Mouse (Mus musculus) cerebellum, adult 2 months (tissue): ENCODE measurements at regions not wholly inside any gene's neighbourhood (a gene's known extent, or its start where the extent isn't known, plus 50 kb on each side); places are given as distances from the start of the nearest gene placed in this dataset.

Experiments used
- DNase-seq, 2 experiments: peaks; one replicate each; pipeline ENCODE4 v3.0.0; 2021
- H3K27ac ChIP-seq: fragments of 200-500 bp; 2 replicates; pipeline ENCODE4 v1.5.1; 2012; ENCODE audit warnings: low read length, control low read depth, inconsistent platforms; ENCODE audit not compliant: insufficient read depth
- H3K27me3 ChIP-seq: fragments of 200-500 bp; 2 replicates; pipeline ENCODE4 v1.6.1; 2012; ENCODE audit warnings: inconsistent platforms, mild to moderate bottlenecking, low read length, moderate library complexity; ENCODE audit not compliant: control insufficient read depth, insufficient read depth
- H3K4me1 ChIP-seq: fragments of 200-500 bp; 2 replicates; pipeline ENCODE4 v1.6.1; 2011; ENCODE audit warnings: low read length; ENCODE audit not compliant: control insufficient read depth, insufficient read depth
- H3K4me3 ChIP-seq: fragments of 200-500 bp; replicated peaks from 2 replicates; pipeline ENCODE3; 2011; ENCODE audit warnings: mild to moderate bottlenecking, low read depth, low read length, control low read depth; ENCODE audit not compliant: insufficient read depth
- CTCF ChIP-seq: fragments of 200-500 bp; IDR thresholded peaks from 2 replicates; pipeline ENCODE4 v1.5.1; 2011; ENCODE audit warnings: low read depth, mild to moderate bottlenecking, control low read depth, low read length, moderate library complexity, borderline replicate concordance; ENCODE audit not compliant: insufficient read depth
- POLR2A ChIP-seq: fragments of 200-500 bp; IDR thresholded peaks from 2 replicates; pipeline ENCODE4 v1.6.1; 2011; ENCODE audit warnings: low read length, control low read depth, borderline replicate concordance; ENCODE audit not compliant: insufficient read depth
- WGBS: fragments of 180-500 bp; shearing (Covaris S2); methylation state at CpG from one replicate; pipeline ENCODE4 v1.1.7; 2018; 5-methylcytosine and 5-hydroxymethylcytosine counted together

DNA sequence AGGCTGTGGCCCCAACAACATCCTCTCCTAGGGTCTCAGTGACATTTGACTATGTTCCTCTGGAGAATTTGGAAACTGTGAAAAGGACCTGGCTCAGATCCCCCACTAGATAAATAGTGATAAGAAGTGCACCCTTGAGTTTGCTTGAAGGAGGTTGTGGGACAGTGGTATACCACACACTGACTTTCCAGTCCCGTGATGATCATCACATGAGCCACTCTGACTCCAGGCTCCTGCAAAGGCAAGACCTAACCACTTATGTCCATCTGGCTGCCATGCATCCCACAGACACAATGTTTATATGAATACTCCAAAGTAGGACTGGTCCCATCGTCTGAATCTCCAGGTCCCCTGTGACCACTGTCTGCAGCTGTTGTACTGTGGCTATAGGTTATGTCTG is 523.7 kb upstream of the Lrrc6 start:
- WGBS = 80% methylated on average over 2 of the region's 2 CpGs

DNA sequence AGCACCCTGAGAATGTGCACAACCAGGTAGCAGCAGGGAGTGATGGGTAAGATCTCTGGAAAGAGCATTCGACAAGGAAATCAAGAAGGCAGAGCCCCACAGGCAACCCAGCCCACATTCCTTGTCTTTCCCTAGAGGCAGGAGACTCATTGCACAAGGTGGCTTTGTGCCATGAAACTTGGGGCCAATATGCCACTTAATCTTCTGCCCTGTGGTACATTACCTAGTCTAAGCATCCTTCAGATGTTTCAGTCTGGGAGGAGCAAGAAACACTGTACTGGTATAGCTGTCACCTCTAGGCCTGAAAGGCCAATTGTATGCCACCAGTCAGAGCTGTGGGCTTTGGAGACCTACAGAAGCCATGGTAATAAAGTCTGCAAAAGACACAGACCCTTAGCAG is 522.4 kb upstream of the Lrrc6 start:
- TF ChIP-seq CTCF (no peak), POLR2A (no peak)
- Histone ChIP-seq H3K4me1 (peaks cover 10% of the 10 kb centered on the region; the same call in 1 of the 2 replicates), H3K27me3 (no peaks in the 10 kb centered on the region), H3K4me3 (no peak overlapping the region), H3K27ac (no peak overlapping the region)
- 88% methylated on average over 1 of the region's 1 CpGs for WGBS
- DNase-seq = no peak

More for the DNA sequence above, 523.7 kb upstream of the Lrrc6 start:
- H3K4me3 ChIP-seq = no peak overlapping the region
- DNase-seq = no peak
- TF ChIP-seq POLR2A (no peak), CTCF (no peak)
- peaks cover 12% of the 10 kb centered on the region; the same call in 1 of the 2 replicates for H3K4me1 ChIP-seq
- H3K27ac ChIP-seq = no peak overlapping the region
- no peaks in the 10 kb centered on the region for H3K27me3 ChIP-seq

DNA sequence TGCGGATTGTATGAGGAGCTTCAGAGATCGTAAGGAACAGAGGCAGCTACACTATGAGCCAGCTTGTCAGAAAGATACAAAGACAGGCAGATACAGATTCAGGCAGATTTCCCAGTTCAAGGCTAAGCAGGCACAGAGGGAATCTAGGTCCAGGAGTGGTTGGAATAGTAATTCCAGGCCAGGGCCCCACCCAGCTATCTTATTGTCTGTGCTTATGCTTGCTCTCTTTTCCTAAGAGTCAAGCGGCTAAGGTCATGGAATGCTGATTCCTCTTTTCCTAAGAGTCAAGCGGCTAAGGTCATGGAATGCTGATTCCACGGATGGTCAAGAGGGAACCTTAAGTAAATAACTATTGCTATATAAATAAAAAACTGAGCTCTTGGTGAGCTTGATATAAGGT is 520.7 kb upstream of the Lrrc6 start:
- 94% methylated on average over 5 of the region's 5 CpGs for WGBS
- no peak for TF ChIP-seq CTCF
- no peak overlapping the region for H3K27ac ChIP-seq
- 0 out of 2 replicates have a peak, but pooled peaks cover 4% of the 10 kb centered on the region for H3K4me1 ChIP-seq
- H3K27me3 ChIP-seq = no peaks in the 10 kb centered on the region
- DNase-seq = no peak
- no peak overlapping the region for H3K4me3 ChIP-seq

DNA sequence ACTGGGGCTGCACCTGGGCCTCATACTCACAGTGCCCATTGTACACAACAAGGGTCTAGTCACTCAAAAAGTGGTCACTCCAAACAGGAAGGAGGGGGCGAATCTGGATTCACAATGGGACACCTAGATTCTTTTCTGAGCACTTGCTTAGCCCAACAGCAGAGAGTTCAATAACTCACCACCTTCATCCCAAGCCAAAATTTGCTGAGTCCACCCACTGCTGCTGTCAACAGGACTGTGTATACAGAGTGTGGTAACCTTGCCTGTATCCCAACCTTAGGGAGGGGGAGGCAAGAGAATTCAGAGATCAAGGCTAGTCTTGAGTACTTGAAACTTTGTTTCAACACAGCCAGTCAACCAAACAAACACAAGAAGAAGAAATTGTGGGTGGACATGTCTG is 519.2 kb upstream of the Lrrc6 start:
- TF ChIP-seq POLR2A (no peak), CTCF (no peak)
- no peak for DNase-seq
- WGBS = 87% methylated on average over 1 of the region's 1 CpGs
- Histone ChIP-seq H3K27me3 (no peaks in the 10 kb centered on the region), H3K4me1 (0 out of 2 replicates have a peak, but pooled peaks cover 4% of the 10 kb centered on the region), H3K27ac (no peak overlapping the region), H3K4me3 (no peak overlapping the region)

DNA sequence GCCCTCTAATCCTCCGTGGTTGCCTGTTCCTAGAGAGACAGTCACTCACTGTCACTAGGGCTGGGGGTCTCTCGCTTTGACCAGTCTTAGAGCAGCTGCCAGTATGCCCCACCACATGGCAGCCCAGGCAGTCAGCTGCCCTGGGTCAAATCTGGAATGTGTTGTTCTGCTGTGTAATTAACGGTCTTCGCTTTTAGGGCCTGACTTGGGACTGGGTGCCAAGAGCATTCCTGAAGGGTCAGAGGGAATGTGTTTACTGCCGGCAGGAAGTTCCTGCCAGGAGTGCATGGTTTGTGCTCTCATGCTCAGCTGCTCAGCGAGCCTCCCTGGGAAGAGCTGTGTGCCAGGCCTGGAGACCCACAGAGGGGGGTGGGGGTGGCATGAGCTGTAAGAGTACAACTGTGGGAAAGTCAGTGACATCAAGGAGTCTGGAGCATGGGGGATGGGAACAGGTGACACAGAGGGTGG is 518.5 kb upstream of the Lrrc6 start:
- Histone ChIP-seq H3K4me3 (no peak overlapping the region), H3K27me3 (no peaks in the 10 kb centered on the region), H3K4me1 (0 out of 2 replicates have a peak, but pooled peaks cover 4% of the 10 kb centered on the region), H3K27ac (no peak overlapping the region)
- WGBS = 26% methylated on average over 6 of the region's 6 CpGs
- DNase-seq = no peak
- TF ChIP-seq CTCF (no peak), POLR2A (no peak)
